Mouse (Mus musculus) forebrain, embryonic 11.5 days (tissue): ENCODE results near the gene Frmd4b. TPM values are rescaled to one million over a fixed set of nuclear protein-coding genes. Genes with fewer than 3 reads are reported as not detected.

ENCODE experiments used
- ATAC-seq: fragments of 200-750 bp; cut with Nextera tagmentation; replicated peaks from 2 replicates; pipeline ENCODE4 v1.8.0; 2017; ENCODE audit warnings: moderate TSS enrichment; ENCODE audit not compliant: low FRiP score
- DNase-seq: peaks from one replicate; pipeline ENCODE4 v3.0.0-alpha.2; 2017; ENCODE audit warnings: low spot score
- H3K27ac ChIP-seq: fragments of 300-500 bp; sonication (generic); 2 replicates; pipeline ENCODE4 v1.5.1; 2014; ENCODE audit warnings: low read depth, low read length
- H3K27me3 ChIP-seq: fragments of 300-500 bp; sonication (generic); 2 replicates; pipeline ENCODE4 v1.6.1; 2014; ENCODE audit warnings: mild to moderate bottlenecking, low read length, mixed read lengths; ENCODE audit not compliant: control insufficient read depth, insufficient read depth
- H3K36me3 ChIP-seq: fragments of 300-500 bp; sonication (generic); 2 replicates; pipeline ENCODE4 v1.6.1; 2014; ENCODE audit warnings: mild to moderate bottlenecking, low read length, moderate library complexity, mixed read lengths; ENCODE audit not compliant: control insufficient read depth, insufficient read depth
- H3K4me1 ChIP-seq: fragments of 300-500 bp; sonication (generic); replicated peaks from 2 replicates; pipeline ENCODE4 v1.6.1; 2014; ENCODE audit warnings: low read length, mixed read lengths; ENCODE audit not compliant: control insufficient read depth, insufficient read depth
- H3K4me2 ChIP-seq: fragments of 300-500 bp; sonication (generic); 2 replicates; pipeline ENCODE4 v1.6.1; 2014; ENCODE audit warnings: low read depth, mild to moderate bottlenecking, low read length, moderate library complexity, mixed read lengths; ENCODE audit not compliant: severe bottlenecking
- H3K4me3 ChIP-seq: fragments of 300-500 bp; sonication (generic); 2 replicates; pipeline ENCODE4 v1.5.1; 2014; ENCODE audit warnings: low read depth, low read length
- H3K9ac ChIP-seq: fragments of 300-500 bp; sonication (generic); 2 replicates; pipeline ENCODE4 v1.6.1; 2014; ENCODE audit warnings: low read length
- H3K9me3 ChIP-seq: fragments of 300-500 bp; sonication (generic); 2 replicates; pipeline ENCODE4 v1.6.1; 2016; ENCODE audit warnings: low read length, mixed read lengths; ENCODE audit not compliant: control insufficient read depth
- WGBS: fragments of 180-500 bp; shearing (Covaris S2); extraction: QIAGEN DNeasy Blood & Tissue Kit; methylation state at CpG from one replicate; pipeline ENCODE4 v1.1.7; 2014; 5-methylcytosine and 5-hydroxymethylcytosine counted together
- polyA plus RNA-seq: library from polyadenylated mRNA; unstranded; fragments of >200 nt; fragmentation: Nextera tagmentation; extraction: Ambion mirVana; gene quantifications from 2 replicates; pipeline ENCODE4 v1.2.1, GENCODE M21; 2014

Frmd4b gene
- polyA plus RNA-seq, 1 experiment from 2014 or later, result 35.7 TPM

DNA sequence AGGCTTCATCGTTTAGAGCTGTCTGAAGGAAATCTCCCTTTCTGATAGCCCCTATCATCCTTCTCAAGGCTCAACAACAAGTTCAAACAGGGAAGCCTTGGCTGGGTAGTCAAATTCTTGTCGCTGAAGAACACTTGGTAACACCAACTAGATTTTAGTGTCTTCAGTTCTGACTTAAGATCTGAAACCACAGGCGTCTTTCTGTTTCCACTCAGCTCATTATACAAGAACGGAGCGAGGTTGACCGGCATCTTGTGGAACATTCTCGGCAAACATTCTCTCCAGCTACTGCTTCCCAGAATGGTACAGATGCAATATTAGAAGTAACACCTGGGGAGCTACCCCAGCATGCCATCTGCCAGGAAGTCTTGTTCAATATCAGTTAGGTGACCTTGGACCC lies 28.3 kb downstream of the Frmd4b start:
- DNase-seq, result no peak
- no peak overlapping the region for H3K27ac ChIP-seq
- no peak for ATAC-seq
- no peaks in the 10 kb centered on the region for H3K9me3 ChIP-seq
- no peak overlapping the region for H3K9ac ChIP-seq
- 85% methylated on average over 7 of the region's 7 CpGs for WGBS
- no peaks in the 10 kb centered on the region for H3K4me1 ChIP-seq
- H3K4me2 ChIP-seq, result no peak overlapping the region
- H3K4me3 ChIP-seq, result no peak overlapping the region
- H3K27me3 ChIP-seq, result no peaks in the 10 kb centered on the region
- H3K36me3 ChIP-seq, result no peaks in the 10 kb centered on the region

DNA sequence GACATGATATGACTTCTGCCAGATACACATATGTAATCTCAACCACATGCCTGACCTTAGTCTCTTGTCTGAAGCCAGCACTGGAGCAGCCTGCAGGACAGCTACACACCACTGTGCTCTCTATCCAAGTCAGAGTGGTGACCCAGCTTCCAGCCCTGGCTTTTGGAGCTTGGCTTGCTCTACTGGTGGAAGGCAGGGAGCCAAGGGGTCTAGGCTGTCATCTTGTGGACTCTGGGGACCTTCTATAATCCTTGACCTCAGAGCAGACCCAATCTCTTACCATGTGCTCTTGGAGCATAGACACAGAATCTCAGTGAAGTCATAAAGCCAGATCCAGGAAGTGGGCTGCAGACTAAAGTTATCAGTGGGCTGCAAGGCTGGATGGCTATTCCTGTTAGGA lies 30.7 kb downstream of the Frmd4b start:
- Histone ChIP-seq H3K4me3 (no peak overlapping the region), H3K36me3 (no peaks in the 10 kb centered on the region), H3K9me3 (no peaks in the 10 kb centered on the region), H3K9ac (no peak overlapping the region), H3K27ac (no peak overlapping the region), H3K27me3 (no peaks in the 10 kb centered on the region), H3K4me1 (no peaks in the 10 kb centered on the region), H3K4me2 (no peak overlapping the region)
- DNase-seq, result no peak
- ATAC-seq, result no peak

DNA sequence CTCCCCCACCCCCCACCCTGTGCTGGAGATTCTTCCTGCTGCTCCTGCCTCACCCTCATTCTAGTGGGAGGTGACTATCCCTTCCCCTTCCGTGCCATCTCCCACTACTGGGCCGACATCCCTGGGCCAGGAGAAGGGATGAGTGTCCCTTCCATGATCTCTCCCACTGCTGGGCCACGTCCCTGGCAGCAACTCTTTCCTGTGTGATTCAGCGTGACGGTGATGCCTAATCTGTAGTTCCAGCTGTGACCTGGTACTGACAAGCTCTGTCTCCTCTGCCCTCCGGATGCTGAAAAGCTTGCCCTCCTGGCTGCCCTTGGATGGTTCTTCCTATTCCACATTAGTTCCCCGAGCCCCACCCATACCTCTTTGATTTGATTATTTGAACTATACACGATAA lies 31.3 kb downstream of the Frmd4b start:
- no peak overlapping the region for H3K27ac ChIP-seq
- ATAC-seq (no peak), DNase-seq (no peak)
- H3K27me3 ChIP-seq, result no peaks in the 10 kb centered on the region
- no peaks in the 10 kb centered on the region for H3K36me3 ChIP-seq
- no peaks in the 10 kb centered on the region for H3K9me3 ChIP-seq
- 77% methylated on average over 8 of the region's 8 CpGs for WGBS
- H3K4me1 ChIP-seq, result no peaks in the 10 kb centered on the region
- no peak overlapping the region for H3K4me3 ChIP-seq
- H3K9ac ChIP-seq, result no peak overlapping the region
- H3K4me2 ChIP-seq, result no peak overlapping the region

DNA sequence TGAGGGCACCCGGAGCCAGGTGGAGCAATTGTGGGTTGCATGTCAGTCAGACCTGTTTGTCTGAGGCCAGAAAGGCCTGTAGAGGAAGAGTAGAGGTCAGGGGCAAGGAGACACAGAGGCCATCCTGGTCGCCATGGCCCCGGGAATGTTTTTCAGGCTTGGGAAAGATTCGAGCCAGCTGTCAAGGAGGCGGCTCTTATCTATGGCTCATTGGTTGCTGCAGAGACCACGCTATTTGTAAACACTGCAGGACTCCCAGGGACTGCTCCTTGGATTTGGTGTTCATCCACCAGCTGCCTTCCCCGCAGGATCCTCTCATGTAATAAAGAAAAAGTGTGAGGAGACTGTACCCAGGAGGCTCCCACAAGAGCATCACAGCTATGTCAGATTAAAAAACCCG lies 34.6 kb downstream of the Frmd4b start:
- H3K9me3 ChIP-seq, result no peaks in the 10 kb centered on the region
- no peaks in the 10 kb centered on the region for H3K27me3 ChIP-seq
- no peak overlapping the region for H3K4me2 ChIP-seq
- H3K4me3 ChIP-seq, result no peak overlapping the region
- no peaks in the 10 kb centered on the region for H3K36me3 ChIP-seq
- WGBS, result 51% methylated on average over 8 of the region's 8 CpGs
- no peak overlapping the region for H3K27ac ChIP-seq
- H3K4me1 ChIP-seq, result no peaks in the 10 kb centered on the region
- DNase-seq, result no peak
- H3K9ac ChIP-seq, result no peak overlapping the region
- ATAC-seq, result no peak

DNA sequence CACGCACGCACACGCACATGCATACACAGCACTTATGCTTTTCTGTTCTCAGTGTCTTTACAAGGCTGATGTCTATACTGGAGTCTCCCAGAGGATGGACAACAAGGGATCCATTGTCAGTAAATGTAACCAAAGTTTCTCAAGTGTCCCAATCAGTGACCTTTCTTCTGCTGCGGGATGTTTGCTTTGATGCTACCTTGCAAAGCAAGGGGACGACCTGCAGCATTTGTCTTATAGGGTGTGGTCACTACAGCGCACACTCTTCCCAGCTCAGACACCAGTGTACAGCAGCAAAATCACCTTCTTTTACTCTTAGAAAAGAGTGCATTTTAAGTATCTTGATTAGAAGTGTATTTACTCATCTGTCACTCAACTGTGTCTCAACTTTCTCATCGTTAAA lies 35.4 kb downstream of the Frmd4b start:
- 89% methylated on average over 7 of the region's 7 CpGs for WGBS
- DNase-seq (no peak), ATAC-seq (no peak)
- H3K4me3 ChIP-seq, result no peak overlapping the region
- no peaks in the 10 kb centered on the region for H3K9me3 ChIP-seq
- no peaks in the 10 kb centered on the region for H3K27me3 ChIP-seq
- no peak overlapping the region for H3K9ac ChIP-seq
- no peak overlapping the region for H3K4me2 ChIP-seq
- peaks cover 5% of the 10 kb centered on the region; the same call in 1 of the 2 replicates for H3K4me1 ChIP-seq
- no peak overlapping the region for H3K27ac ChIP-seq
- no peaks in the 10 kb centered on the region for H3K36me3 ChIP-seq

DNA sequence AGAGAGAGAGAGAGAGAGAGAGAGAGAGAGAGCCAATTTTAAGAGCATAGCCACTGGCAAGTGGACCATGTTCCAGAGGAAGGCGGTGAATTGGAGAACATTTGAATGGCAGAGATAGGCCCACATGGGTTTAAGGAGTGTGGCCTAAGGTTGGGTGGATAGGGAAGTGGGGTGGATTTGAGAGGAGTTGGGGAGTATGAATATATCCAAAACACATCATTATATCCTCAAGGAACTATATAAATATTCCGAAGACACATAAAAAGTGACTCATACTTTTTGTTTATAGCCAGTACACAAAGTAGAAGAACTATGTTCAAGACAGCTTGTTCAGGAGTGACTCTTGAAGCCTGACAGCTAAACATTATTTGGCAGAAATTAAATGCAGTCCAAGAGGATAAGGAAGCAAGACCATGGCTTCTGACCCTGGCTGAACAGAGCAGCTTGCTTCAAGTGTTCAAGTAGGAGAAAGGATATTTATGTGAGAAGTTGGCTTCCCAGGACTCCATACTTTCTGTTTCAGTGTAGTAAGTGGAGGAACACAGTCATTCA lies 36.8 kb downstream of the Frmd4b start:
- H3K4me1 ChIP-seq, result peaks cover 15% of the 10 kb centered on the region; the same call in 1 of the 2 replicates
- no peak overlapping the region for H3K27ac ChIP-seq

DNA sequence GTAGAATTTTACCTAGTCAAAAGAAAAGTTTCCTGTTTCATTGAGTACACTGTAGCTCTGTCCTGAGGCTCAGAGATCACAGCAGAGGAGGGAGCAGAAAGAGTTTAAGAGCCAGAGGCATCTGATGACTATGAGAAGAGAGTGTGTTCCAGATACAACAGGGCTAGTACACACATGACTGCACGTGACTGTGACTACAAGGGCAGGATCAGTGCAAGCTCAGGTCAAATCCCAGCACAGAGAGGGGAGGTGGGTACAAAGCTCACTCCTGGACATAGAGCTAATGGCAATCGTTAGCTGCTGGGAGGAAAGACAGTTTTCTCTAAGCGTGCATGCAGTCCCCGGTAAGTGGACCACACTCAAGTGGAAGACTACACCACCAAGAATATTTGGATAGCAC lies 37.6 kb downstream of the Frmd4b start:
- 60% methylated on average over 4 of the region's 4 CpGs for WGBS
- Histone ChIP-seq H3K4me3 (no peak overlapping the region), H3K4me1 (peaks cover 15% of the 10 kb centered on the region; the same call in 1 of the 2 replicates), H3K27me3 (no peaks in the 10 kb centered on the region), H3K36me3 (no peaks in the 10 kb centered on the region), H3K9me3 (no peaks in the 10 kb centered on the region), H3K9ac (no peak overlapping the region), H3K27ac (no peak overlapping the region), H3K4me2 (no peak overlapping the region)
- ATAC-seq (no peak), DNase-seq (no peak)

More for the DNA sequence above, 36.8 kb downstream of the Frmd4b start:
- Histone ChIP-seq H3K4me3 (no peak overlapping the region), H3K27me3 (no peaks in the 10 kb centered on the region), H3K36me3 (no peaks in the 10 kb centered on the region), H3K9me3 (no peaks in the 10 kb centered on the region), H3K4me2 (no peak overlapping the region), H3K9ac (no peak overlapping the region)
- DNase-seq (no peak), ATAC-seq (no peak)
- 94% methylated on average over 2 of the region's 2 CpGs for WGBS

DNA sequence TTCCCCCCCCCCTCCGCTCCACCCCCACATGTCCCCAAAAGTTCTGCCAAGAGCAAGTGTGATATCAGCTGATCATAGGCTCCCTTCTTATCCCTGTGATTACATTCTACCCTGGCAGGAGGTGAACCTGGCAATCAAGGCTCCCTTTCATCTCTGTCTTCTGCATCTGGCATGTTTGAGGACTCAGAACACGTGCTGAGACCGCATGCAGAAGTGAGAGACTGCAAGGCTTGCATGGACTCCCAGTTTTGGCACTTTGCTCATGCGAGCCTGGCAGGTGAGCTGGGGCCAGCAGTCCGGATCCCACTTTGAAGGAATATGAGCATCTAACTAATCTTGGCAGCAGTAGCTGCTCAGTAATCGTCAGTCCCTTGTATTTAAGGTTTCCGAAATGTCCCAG lies 39.1 kb downstream of the Frmd4b start:
- DNase-seq, result no peak
- no peak for ATAC-seq
- H3K4me3 ChIP-seq, result no peak overlapping the region
- H3K4me2 ChIP-seq, result no peak overlapping the region
- H3K4me1 ChIP-seq, result peaks cover 15% of the 10 kb centered on the region; the same call in 1 of the 2 replicates
- H3K9ac ChIP-seq, result no peak overlapping the region
- no peaks in the 10 kb centered on the region for H3K36me3 ChIP-seq
- H3K27ac ChIP-seq, result no peak overlapping the region
- no peaks in the 10 kb centered on the region for H3K9me3 ChIP-seq
- no peaks in the 10 kb centered on the region for H3K27me3 ChIP-seq
- WGBS, result 88% methylated on average over 7 of the region's 7 CpGs

DNA sequence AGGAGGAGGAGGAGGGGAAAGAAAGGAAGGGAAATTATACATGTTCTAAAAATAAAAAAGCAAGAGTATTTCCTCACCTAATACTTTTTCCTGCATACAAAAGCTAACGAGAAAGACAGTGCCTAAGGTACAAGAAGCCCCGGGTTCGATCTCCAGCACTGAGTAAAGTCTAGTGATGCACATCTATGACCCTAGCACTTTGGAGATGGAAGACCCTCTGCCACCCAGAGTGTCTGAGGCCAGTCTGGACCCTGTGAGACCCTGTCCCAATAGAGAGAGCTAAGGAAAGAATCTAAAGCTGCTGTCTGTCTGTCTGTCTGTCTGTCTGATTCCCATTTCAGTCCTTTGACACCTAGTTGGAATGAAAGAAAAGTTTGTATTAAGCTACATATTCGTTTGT lies 40.0 kb downstream of the Frmd4b start:
- Histone ChIP-seq H3K9me3 (no peaks in the 10 kb centered on the region), H3K27me3 (no peaks in the 10 kb centered on the region), H3K4me2 (no peak overlapping the region), H3K36me3 (no peaks in the 10 kb centered on the region), H3K4me3 (no peak overlapping the region), H3K4me1 (peaks cover 15% of the 10 kb centered on the region; the same call in 1 of the 2 replicates), H3K9ac (peak overlapping the region; percentile 10), H3K27ac (peak overlapping the region; percentile 81)
- no peak for DNase-seq
- 0 out of 2 replicates have a peak, but pooled peaks have one; percentile 60 for ATAC-seq
- 45% methylated on average over 4 of the region's 4 CpGs for WGBS
